Mouse (Mus musculus): ENCODE measurements around the gene Tmem259. TPM values are rescaled to one million over a fixed set of nuclear protein-coding genes. Genes with fewer than 3 reads are reported as not detected.
A peak's percentile ranks its signal among the peaks of the same experiment; 100 is the strongest.

Tmem259 gene
- polyA plus RNA-seq, 1 experiment from 2014 or later = 13.1 TPM

- Histone ChIP-seq H3K27me3 (ENCODE audit: insufficient read depth, poor library complexity, severe bottlenecking) (peaks cover 73% of the 10 kb centered on the region; the same call in 1 of the 2 replicates), H3K36me3 (peaks cover 68% of the 10 kb centered on the region)
These were observed 34.3 kb downstream of the Tmem259 start for GRCm38 (mm10) chr10:79949873-79950272.

DNA sequence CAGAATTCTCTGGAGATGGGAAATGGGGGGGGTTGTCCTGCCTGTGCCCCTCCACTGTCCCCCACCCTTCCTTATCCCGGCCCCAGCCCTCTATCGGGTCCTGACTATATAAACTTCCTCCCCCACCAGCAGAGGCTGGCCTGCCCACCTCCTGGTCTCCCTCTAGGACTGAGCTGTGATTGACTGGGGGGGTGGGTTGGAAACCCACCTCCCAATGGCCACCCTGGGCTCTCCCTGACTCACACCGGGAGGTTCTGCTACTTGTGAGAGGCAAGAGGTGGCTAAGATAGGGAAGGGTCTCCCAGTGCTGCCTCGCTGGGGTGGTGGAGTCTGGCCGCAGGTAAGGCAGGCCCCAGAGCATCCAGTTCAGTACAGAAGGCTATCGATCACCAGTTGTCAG lies 36.6 kb downstream of the Tmem259 start:
- WGBS = 78% methylated on average over 6 of the region's 6 CpGs
- H3K4me1 ChIP-seq (replicated peaks) = peaks cover 56% of the 10 kb centered on the region
- peak overlapping the region; percentile 26; the same call in 1 of the 2 replicates for H3K4me3 ChIP-seq
- H3K36me3 ChIP-seq = peaks cover 52% of the 10 kb centered on the region
- H3K27me3 ChIP-seq (ENCODE audit: insufficient read depth, poor library complexity, severe bottlenecking) = peaks cover 74% of the 10 kb centered on the region
- H3K9me3 ChIP-seq = no peaks in the 10 kb centered on the region
- no peak for DNase-seq (ENCODE audit: low spot score)
- peak overlapping the region; percentile 85 for H3K27ac ChIP-seq

More at GRCm38 (mm10) chr10:79949873-79950272, 34.3 kb downstream of the Tmem259 start:
- H3K27ac ChIP-seq = no peak overlapping the region
- H3K4me3 ChIP-seq = no peak overlapping the region
- peaks cover 41% of the 10 kb centered on the region for H3K4me1 ChIP-seq (replicated peaks)
- WGBS = 93% methylated on average over 4 of the region's 4 CpGs
- H3K9me3 ChIP-seq = no peaks in the 10 kb centered on the region
- no peak for DNase-seq (ENCODE audit: low spot score)

- no peak for DNase-seq (ENCODE audit: low spot score)
- Histone ChIP-seq H3K36me3 (peaks cover 55% of the 10 kb centered on the region), H3K27me3 (ENCODE audit: insufficient read depth, poor library complexity, severe bottlenecking) (peaks cover 76% of the 10 kb centered on the region), H3K27ac (peak overlapping the region; percentile 85), H3K9me3 (no peaks in the 10 kb centered on the region), H3K4me1 (replicated peaks) (peaks cover 56% of the 10 kb centered on the region), H3K4me3 (peak overlapping the region; percentile 26)
- WGBS = 12% methylated on average over 7 of the region's 7 CpGs
These were observed 37.3 kb downstream of the Tmem259 start for GRCm38 (mm10) chr10:79946752-79947322.

- H3K27me3 ChIP-seq (ENCODE audit: insufficient read depth, poor library complexity, severe bottlenecking) = peaks cover 76% of the 10 kb centered on the region
- H3K36me3 ChIP-seq = peaks cover 55% of the 10 kb centered on the region
- H3K27ac ChIP-seq = peak overlapping the region; percentile 85
- H3K4me1 ChIP-seq (replicated peaks) = peaks cover 60% of the 10 kb centered on the region
- H3K4me3 ChIP-seq = peak overlapping the region; percentile 26
- 20% methylated on average over 16 of the region's 16 CpGs for WGBS
- H3K9me3 ChIP-seq = no peaks in the 10 kb centered on the region
- DNase-seq (ENCODE audit: low spot score) = peak; percentile 71
These were observed 38.5 kb downstream of the Tmem259 start for GRCm38 (mm10) chr10:79945507-79946234.

DNA sequence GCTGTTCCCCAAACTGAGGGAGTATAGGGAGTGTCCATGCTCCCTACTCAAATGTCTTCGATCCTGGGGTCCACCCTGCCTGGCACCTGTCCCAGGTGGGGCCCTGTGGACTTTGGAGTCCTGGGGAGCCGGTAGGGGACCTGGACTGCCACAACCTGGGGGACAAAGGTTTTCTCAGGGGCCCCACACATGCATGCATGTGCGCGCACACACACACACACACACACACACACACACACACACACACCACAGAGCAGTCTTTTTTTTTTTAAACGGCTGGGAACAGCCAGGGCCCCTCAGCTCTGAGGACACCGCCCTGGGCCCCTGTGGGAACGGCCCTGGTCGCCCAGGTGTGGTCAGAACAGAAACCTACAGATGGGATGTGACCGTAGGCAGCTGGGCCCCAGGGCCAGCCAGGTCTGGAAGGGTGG lies 40.6 kb downstream of the Tmem259 start:
- Histone ChIP-seq H3K4me1 (replicated peaks) (peaks cover 74% of the 10 kb centered on the region), H3K36me3 (peaks cover 47% of the 10 kb centered on the region)
- WGBS = 82% methylated on average over 9 of the region's 9 CpGs

GRCm38 (mm10) chr10:79942988-79943387 lies 41.1 kb downstream of the Tmem259 start:
- H3K4me1 ChIP-seq (replicated peaks) = peaks cover 79% of the 10 kb centered on the region
- no peak overlapping the region for H3K4me3 ChIP-seq
- H3K9me3 ChIP-seq = no peaks in the 10 kb centered on the region
- peak overlapping the region; percentile 85; the same call in 1 of the 2 replicates for H3K27ac ChIP-seq
- peaks cover 79% of the 10 kb centered on the region for H3K27me3 ChIP-seq (ENCODE audit: insufficient read depth, poor library complexity, severe bottlenecking)
- DNase-seq (ENCODE audit: low spot score) = no peak
- 82% methylated on average over 1 of the region's 1 CpGs for WGBS
- H3K36me3 ChIP-seq = peaks cover 49% of the 10 kb centered on the region

More for the DNA sequence above, 40.6 kb downstream of the Tmem259 start:
- Histone ChIP-seq H3K4me3 (no peak overlapping the region), H3K27me3 (ENCODE audit: insufficient read depth, poor library complexity, severe bottlenecking) (peaks cover 77% of the 10 kb centered on the region), H3K9me3 (no peaks in the 10 kb centered on the region), H3K27ac (peak overlapping the region; percentile 85; the same call in 1 of the 2 replicates)
- DNase-seq (ENCODE audit: low spot score) = no peak

GRCm38 (mm10) chr10:79940749-79941148 lies 43.4 kb downstream of the Tmem259 start:
- no peak overlapping the region for H3K27ac ChIP-seq
- H3K4me1 ChIP-seq (replicated peaks) = peaks cover 80% of the 10 kb centered on the region
- no peak overlapping the region for H3K4me3 ChIP-seq
- DNase-seq (ENCODE audit: low spot score) = no peak
- H3K9me3 ChIP-seq = no peaks in the 10 kb centered on the region
- H3K36me3 ChIP-seq = peaks cover 55% of the 10 kb centered on the region
- WGBS = 71% methylated on average over 7 of the region's 7 CpGs
- peaks cover 91% of the 10 kb centered on the region for H3K27me3 ChIP-seq (ENCODE audit: insufficient read depth, poor library complexity, severe bottlenecking)

DNA sequence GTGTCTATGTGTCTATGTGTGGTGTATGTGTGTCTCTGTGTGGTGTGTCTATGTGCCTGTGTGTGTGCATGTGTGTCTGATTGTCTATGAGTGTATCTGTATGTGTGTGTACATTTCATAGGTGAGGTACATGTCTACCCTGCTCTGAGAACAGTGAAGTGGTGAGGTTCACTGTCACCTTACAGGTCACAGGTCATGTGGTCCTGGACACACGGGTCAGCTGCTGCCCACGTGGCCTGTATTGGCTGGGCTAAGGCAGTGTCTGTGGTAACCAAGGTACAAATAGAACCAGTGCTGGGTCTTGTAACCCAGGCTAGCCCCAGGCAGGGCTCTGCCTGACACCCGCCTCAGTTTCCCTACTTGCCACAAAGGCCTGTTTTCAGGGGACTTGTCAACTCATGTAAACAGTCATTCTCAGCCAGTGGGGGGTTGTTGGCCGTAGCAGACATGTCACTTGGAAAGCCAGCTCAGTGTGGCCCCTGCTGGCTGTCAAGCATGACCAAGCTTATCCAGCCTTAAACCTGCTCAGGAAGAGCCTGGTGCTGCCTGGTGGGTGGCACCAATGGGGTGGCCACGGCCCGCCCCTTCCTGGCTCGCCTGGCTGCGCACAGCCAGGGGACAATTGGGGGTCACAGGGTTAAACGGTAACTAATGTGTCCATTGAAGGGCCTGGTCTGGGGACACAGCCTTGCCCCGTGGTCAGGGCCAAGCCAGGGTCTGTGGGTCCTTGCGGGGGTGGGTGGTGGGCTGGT lies 46.2 kb downstream of the Tmem259 start:
- H3K4me1 ChIP-seq (replicated peaks) = peaks cover 80% of the 10 kb centered on the region
- peak overlapping the region; percentile 16; the same call in 1 of the 2 replicates for H3K4me3 ChIP-seq
- 37% methylated on average over 11 of the region's 11 CpGs for WGBS
- no peak for DNase-seq (ENCODE audit: low spot score)
- peak overlapping the region; percentile 56; the same call in 1 of the 2 replicates for H3K27ac ChIP-seq
- H3K9me3 ChIP-seq = no peaks in the 10 kb centered on the region
- peaks cover 80% of the 10 kb centered on the region for H3K36me3 ChIP-seq
- peaks cover 93% of the 10 kb centered on the region for H3K27me3 ChIP-seq (ENCODE audit: insufficient read depth, poor library complexity, severe bottlenecking)

GRCm38 (mm10) chr10:79936911-79937441 lies 47.2 kb downstream of the Tmem259 start:
- 86% methylated on average over 27 of the region's 27 CpGs for WGBS
- H3K4me3 ChIP-seq = peak overlapping the region; percentile 6; the same call in 1 of the 2 replicates
- peaks cover 86% of the 10 kb centered on the region for H3K36me3 ChIP-seq
- no peak overlapping the region; the same call in 1 of the 2 replicates for H3K27ac ChIP-seq
- no peak for DNase-seq (ENCODE audit: low spot score)
- no peaks in the 10 kb centered on the region for H3K9me3 ChIP-seq
- H3K27me3 ChIP-seq (ENCODE audit: insufficient read depth, poor library complexity, severe bottlenecking) = peaks cover 96% of the 10 kb centered on the region
- H3K4me1 ChIP-seq (replicated peaks) = peaks cover 89% of the 10 kb centered on the region

GRCm38 (mm10) chr10:79936284-79936910 lies 47.7 kb downstream of the Tmem259 start:
- 78% methylated on average over 10 of the region's 10 CpGs for WGBS
- H3K4me1 ChIP-seq (replicated peaks) = peaks cover 95% of the 10 kb centered on the region
- no peak overlapping the region; the same call in 1 of the 2 replicates for H3K27ac ChIP-seq
- peaks cover 86% of the 10 kb centered on the region for H3K36me3 ChIP-seq
- H3K4me3 ChIP-seq = no peak overlapping the region
- no peaks in the 10 kb centered on the region for H3K9me3 ChIP-seq
- no peak for DNase-seq (ENCODE audit: low spot score)
- peaks cover 98% of the 10 kb centered on the region for H3K27me3 ChIP-seq (ENCODE audit: insufficient read depth, poor library complexity, severe bottlenecking)

- Histone ChIP-seq H3K27me3 (ENCODE audit: insufficient read depth, poor library complexity, severe bottlenecking) (peaks cover 98% of the 10 kb centered on the region), H3K4me3 (no peak overlapping the region; the same call in 1 of the 2 replicates), H3K9me3 (no peaks in the 10 kb centered on the region), H3K36me3 (peaks cover 90% of the 10 kb centered on the region), H3K4me1 (replicated peaks) (peaks cover 98% of the 10 kb centered on the region), H3K27ac (peak overlapping the region; percentile 81)
- WGBS = 91% methylated on average over 16 of the region's 16 CpGs
- DNase-seq (ENCODE audit: low spot score) = no peak
These were observed 49.1 kb downstream of the Tmem259 start for GRCm38 (mm10) chr10:79934794-79935569.
